Mouse (Mus musculus) intestine, embryonic 16.5 days (tissue): ENCODE measurements around the gene Synpo2. TPM values are rescaled to one million over a fixed set of nuclear protein-coding genes. Genes with fewer than 3 reads are reported as not detected.

Experiments used
- ATAC-seq: fragments of 200-750 bp; cut with Nextera tagmentation; 2 replicates; pipeline ENCODE4 v1.8.0; 2017; ENCODE audit warnings: moderate TSS enrichment, moderate library complexity
- H3K27ac ChIP-seq: fragments of 300-500 bp; sonication (generic); 2 replicates; pipeline ENCODE4 v1.5.1; 2014; ENCODE audit warnings: mild to moderate bottlenecking, low read length
- H3K27me3 ChIP-seq: fragments of 300-500 bp; sonication (generic); replicated peaks from 2 replicates; pipeline ENCODE4 v1.6.1; 2014; ENCODE audit warnings: low read length, control low read depth, mixed read lengths; ENCODE audit not compliant: control insufficient read depth, insufficient read depth
- H3K36me3 ChIP-seq: fragments of 300-500 bp; sonication (generic); 2 replicates; pipeline ENCODE4 v1.6.1; 2014; ENCODE audit warnings: low read length, control low read depth; ENCODE audit not compliant: control insufficient read depth, insufficient read depth
- H3K4me1 ChIP-seq: fragments of 300-500 bp; sonication (generic); 2 replicates; pipeline ENCODE4 v1.6.1; 2014; ENCODE audit warnings: low read length, control low read depth, mixed read lengths; ENCODE audit not compliant: control insufficient read depth, insufficient read depth
- H3K4me2 ChIP-seq: fragments of 300-500 bp; sonication (generic); 2 replicates; pipeline ENCODE4 v1.6.1; 2014; ENCODE audit warnings: low read depth, low read length, control low read depth
- H3K4me3 ChIP-seq: fragments of 300-500 bp; sonication (generic); 2 replicates; pipeline ENCODE4 v1.5.1; 2014; ENCODE audit warnings: mild to moderate bottlenecking, low read length
- H3K9ac ChIP-seq: fragments of 300-500 bp; sonication (generic); 2 replicates; pipeline ENCODE4 v1.6.1; 2014; ENCODE audit warnings: low read depth, low read length
- H3K9me3 ChIP-seq: fragments of 300-500 bp; sonication (generic); 2 replicates; pipeline ENCODE4 v1.6.1; 2016; ENCODE audit warnings: low read length, control low read depth; ENCODE audit not compliant: control insufficient read depth
- WGBS: fragments of 180-500 bp; shearing (Covaris S2); extraction: QIAGEN DNeasy Blood & Tissue Kit; methylation state at CpG from one replicate; pipeline ENCODE4 v1.1.7; 2014; 5-methylcytosine and 5-hydroxymethylcytosine counted together
- polyA plus RNA-seq: library from polyadenylated mRNA; unstranded; fragments of >200 nt; fragmentation: Nextera tagmentation; extraction: Ambion mirVana; gene quantifications from 2 replicates; pipeline ENCODE4 v1.2.1, GENCODE M21; 2015

The Synpo2 gene
- polyA plus RNA-seq, 1 experiment from 2014 or later, result 29.5 TPM

- H3K36me3 ChIP-seq, result no peaks in the 10 kb centered on the region
- no peak overlapping the region for H3K4me2 ChIP-seq
- no peaks in the 10 kb centered on the region for H3K9me3 ChIP-seq
- peaks cover 17% of the 10 kb centered on the region for H3K4me1 ChIP-seq
- no peak for ATAC-seq
- H3K9ac ChIP-seq, result no peak overlapping the region
- no peaks in the 10 kb centered on the region for H3K27me3 ChIP-seq
- 95% methylated on average over 7 of the region's 7 CpGs for WGBS
- H3K27ac ChIP-seq, result no peak overlapping the region
- no peak overlapping the region for H3K4me3 ChIP-seq
Observed at GRCm38 (mm10) chr3:123066836-123067235, 169.1 kb downstream of the Synpo2 start.

DNA sequence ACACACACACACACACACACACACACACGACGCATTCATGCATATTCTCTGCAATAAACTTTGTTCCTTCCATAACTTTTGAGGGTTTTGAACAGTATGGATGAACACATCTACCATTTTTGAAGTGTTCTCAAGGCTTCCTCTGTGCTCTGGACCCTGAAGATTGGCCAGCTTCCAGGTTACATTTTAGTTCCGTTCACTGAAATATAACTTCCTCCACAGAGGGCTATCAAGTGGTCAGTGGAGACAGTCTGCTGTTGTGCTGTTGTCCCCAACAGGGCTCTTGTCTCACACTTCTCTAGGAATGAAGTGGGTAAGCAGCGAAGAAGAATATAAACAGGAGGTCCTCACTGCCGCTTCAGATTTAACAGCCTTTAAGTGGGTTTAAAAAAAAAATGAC lies 170.5 kb downstream of the Synpo2 start:
- no peaks in the 10 kb centered on the region for H3K36me3 ChIP-seq

DNA sequence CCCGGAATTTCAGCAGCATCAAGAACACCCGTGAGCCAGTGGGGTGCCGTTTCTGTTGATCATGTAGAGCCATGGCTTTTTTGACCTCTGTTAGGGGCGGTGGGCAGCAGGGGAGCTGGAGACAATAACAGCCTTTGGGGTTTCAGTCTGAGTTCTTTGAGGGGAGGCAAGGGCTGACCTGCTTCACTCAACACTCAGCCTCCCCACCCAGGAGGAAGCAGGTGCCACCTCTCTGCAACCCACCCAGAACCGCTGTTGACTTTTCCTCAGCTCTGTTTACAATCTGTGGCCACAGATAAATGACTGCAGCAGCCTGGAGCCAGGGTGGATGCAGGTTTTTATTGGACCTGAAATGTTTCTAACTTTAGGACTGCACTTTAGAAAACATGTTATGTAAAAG lies 171.8 kb downstream of the Synpo2 start:
- Histone ChIP-seq H3K4me2 (no peak overlapping the region), H3K4me1 (peaks cover 24% of the 10 kb centered on the region), H3K9me3 (no peaks in the 10 kb centered on the region), H3K36me3 (no peaks in the 10 kb centered on the region), H3K9ac (no peak overlapping the region), H3K27me3 (no peaks in the 10 kb centered on the region), H3K27ac (0 out of 2 replicates have a peak overlapping the region, but pooled peaks have one; percentile 13), H3K4me3 (no peak overlapping the region)
- WGBS, result 25% methylated on average over 5 of the region's 5 CpGs
- peak; percentile 49 for ATAC-seq

More for the DNA sequence above, 170.5 kb downstream of the Synpo2 start:
- peak; percentile 47; the same call in 1 of the 2 replicates for ATAC-seq
- peaks cover 17% of the 10 kb centered on the region for H3K4me1 ChIP-seq
- no peak overlapping the region for H3K27ac ChIP-seq
- H3K9ac ChIP-seq, result no peak overlapping the region
- H3K9me3 ChIP-seq, result no peaks in the 10 kb centered on the region
- no peak overlapping the region for H3K4me2 ChIP-seq
- 47% methylated on average over 5 of the region's 5 CpGs for WGBS
- no peaks in the 10 kb centered on the region for H3K27me3 ChIP-seq
- no peak overlapping the region for H3K4me3 ChIP-seq

DNA sequence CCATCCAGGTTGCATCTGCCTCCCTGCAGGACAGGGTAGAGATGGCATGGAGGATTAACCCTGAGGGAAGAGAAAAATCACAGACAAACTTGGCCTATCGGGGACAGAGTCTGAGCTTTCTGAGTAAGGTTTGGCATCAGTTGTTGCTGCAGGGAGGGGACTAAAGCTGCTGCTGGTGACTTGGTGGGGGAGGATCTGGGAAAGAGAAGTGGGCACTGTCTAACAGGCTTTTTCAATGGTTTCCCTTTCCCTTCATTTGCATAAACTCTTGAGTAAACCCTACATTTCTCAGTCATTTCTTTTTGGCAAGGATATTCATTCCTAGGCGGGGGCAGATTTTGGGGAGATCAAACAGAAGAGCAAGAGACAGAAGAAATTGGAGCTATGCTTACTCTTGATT lies 174.0 kb downstream of the Synpo2 start:
- H3K36me3 ChIP-seq, result no peaks in the 10 kb centered on the region
- H3K27me3 ChIP-seq, result no peaks in the 10 kb centered on the region
- ATAC-seq, result no peak
- WGBS, result 79% methylated on average over 2 of the region's 2 CpGs
- no peak overlapping the region for H3K4me2 ChIP-seq
- no peak overlapping the region for H3K9ac ChIP-seq
- no peaks in the 10 kb centered on the region for H3K9me3 ChIP-seq
- H3K4me3 ChIP-seq, result no peak overlapping the region
- H3K27ac ChIP-seq, result no peak overlapping the region
- peaks cover 24% of the 10 kb centered on the region for H3K4me1 ChIP-seq

DNA sequence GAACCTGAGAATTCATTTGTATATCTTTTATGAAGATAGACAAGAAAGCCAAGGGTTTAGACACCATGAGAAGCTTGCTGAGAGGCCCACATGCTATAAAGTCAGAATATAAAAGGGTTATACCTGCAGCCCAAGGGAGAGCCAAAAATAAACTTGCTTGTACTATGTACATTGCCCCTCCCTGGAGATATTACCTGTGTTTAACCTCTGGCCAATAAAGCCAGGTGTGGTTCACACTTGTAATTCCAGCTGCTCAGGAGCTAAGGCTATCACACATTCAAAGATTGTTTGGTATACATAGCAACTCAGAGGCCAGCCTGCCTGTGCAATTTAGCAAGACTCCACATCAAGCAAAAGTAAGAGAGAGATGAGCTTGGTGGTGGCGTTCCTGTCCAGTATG lies 177.1 kb downstream of the Synpo2 start:
- peak; percentile 96 for ATAC-seq
- WGBS, result 65% methylated on average over 1 of the region's 1 CpGs
- Histone ChIP-seq H3K4me2 (no peak overlapping the region), H3K27ac (peak overlapping the region; percentile 81), H3K4me3 (no peak overlapping the region), H3K9ac (no peak overlapping the region), H3K27me3 (no peaks in the 10 kb centered on the region), H3K36me3 (no peaks in the 10 kb centered on the region), H3K9me3 (no peaks in the 10 kb centered on the region), H3K4me1 (peaks cover 7% of the 10 kb centered on the region; the same call in 1 of the 2 replicates)

- H3K4me3 ChIP-seq, result no peak overlapping the region
- no peaks in the 10 kb centered on the region; the same call in 1 of the 2 replicates for H3K9me3 ChIP-seq
- no peaks in the 10 kb centered on the region for H3K27me3 ChIP-seq
- no peak overlapping the region for H3K9ac ChIP-seq
- H3K4me1 ChIP-seq, result peaks cover under 1% of the 10 kb centered on the region; the same call in 1 of the 2 replicates
- 63% methylated on average over 5 of the region's 5 CpGs for WGBS
- no peak overlapping the region for H3K27ac ChIP-seq
- no peak for ATAC-seq
- H3K36me3 ChIP-seq, result no peaks in the 10 kb centered on the region
- no peak overlapping the region for H3K4me2 ChIP-seq
Observed at GRCm38 (mm10) chr3:123054178-123054577, 181.8 kb downstream of the Synpo2 start.

DNA sequence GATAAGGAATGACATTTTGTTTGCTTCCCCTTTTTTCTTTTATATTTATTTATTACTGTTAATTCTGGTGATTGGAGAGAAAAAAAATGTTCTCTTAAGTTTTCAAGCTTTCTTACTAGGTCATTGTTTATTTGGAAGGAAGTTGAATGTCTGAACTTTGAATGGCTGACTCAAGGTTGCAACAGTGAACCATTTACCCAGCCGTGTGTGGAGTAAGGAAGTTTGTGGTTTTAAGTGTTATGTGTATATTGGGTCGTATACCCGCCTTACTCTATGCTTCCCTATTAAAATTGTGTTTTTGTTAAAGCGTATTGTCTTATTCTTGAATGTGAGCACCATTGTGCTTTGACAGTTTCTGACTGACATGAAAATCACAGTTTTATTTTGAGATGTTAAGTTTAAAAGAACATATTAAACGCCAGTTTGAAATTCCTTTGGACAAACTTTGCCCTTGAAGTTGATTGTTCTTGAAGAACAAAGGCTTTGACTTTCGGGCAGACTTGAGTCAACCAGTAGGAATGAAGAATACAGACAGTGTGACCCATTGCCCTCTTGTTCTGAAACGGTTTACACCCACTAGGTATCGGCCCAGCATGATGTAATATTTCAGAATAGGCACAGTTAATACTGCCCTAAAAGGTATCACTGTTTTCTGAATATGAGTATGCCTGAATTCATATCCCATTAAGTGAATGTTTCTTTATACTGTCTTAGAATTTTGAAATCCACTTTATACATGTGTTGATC lies 182.6 kb downstream of the Synpo2 start:
- H3K9ac ChIP-seq, result no peak overlapping the region
- WGBS, result 64% methylated on average over 8 of the region's 8 CpGs
- no peak overlapping the region for H3K27ac ChIP-seq
- H3K27me3 ChIP-seq, result no peaks in the 10 kb centered on the region
- no peaks in the 10 kb centered on the region for H3K36me3 ChIP-seq
- no peaks in the 10 kb centered on the region; the same call in 1 of the 2 replicates for H3K9me3 ChIP-seq
- H3K4me1 ChIP-seq, result no peaks in the 10 kb centered on the region
- no peak overlapping the region for H3K4me2 ChIP-seq
- no peak overlapping the region for H3K4me3 ChIP-seq
- ATAC-seq, result peak; percentile 69

GRCm38 (mm10) chr3:123042308-123042707 lies 193.6 kb downstream of the Synpo2 start:
- H3K27me3 ChIP-seq, result no peaks in the 10 kb centered on the region
- H3K36me3 ChIP-seq, result no peaks in the 10 kb centered on the region
- H3K4me2 ChIP-seq, result no peak overlapping the region
- no peaks in the 10 kb centered on the region for H3K9me3 ChIP-seq
- no peak overlapping the region for H3K27ac ChIP-seq
- H3K4me1 ChIP-seq, result no peaks in the 10 kb centered on the region
- H3K4me3 ChIP-seq, result no peak overlapping the region
- 98% methylated on average over 1 of the region's 1 CpGs for WGBS
- ATAC-seq, result no peak
- H3K9ac ChIP-seq, result no peak overlapping the region

GRCm38 (mm10) chr3:123034752-123035151 lies 201.2 kb downstream of the Synpo2 start, which contains the start of gene Myoz2:
Gene Myoz2, minus strand, starts transcription at chr3:123035015.
- Histone ChIP-seq H3K4me2 (no peak within 1 kb of the TSS), H3K36me3 (no peaks in the 10 kb centered on the region), H3K4me1 (no peaks in the 10 kb centered on the region), H3K4me3 (no peak within 1 kb of the TSS), H3K27ac (no peak within 1 kb of the TSS), H3K27me3 (no peaks in the 10 kb centered on the region), H3K9ac (no peak within 1 kb of the TSS), H3K9me3 (no peaks in the 10 kb centered on the region)
- no peak for ATAC-seq
- WGBS, result 86% methylated on average over 7 of the region's 7 CpGs
